18 mouse cellular contexts compared by ENCODE assay signal in the genomic region with DNA sequence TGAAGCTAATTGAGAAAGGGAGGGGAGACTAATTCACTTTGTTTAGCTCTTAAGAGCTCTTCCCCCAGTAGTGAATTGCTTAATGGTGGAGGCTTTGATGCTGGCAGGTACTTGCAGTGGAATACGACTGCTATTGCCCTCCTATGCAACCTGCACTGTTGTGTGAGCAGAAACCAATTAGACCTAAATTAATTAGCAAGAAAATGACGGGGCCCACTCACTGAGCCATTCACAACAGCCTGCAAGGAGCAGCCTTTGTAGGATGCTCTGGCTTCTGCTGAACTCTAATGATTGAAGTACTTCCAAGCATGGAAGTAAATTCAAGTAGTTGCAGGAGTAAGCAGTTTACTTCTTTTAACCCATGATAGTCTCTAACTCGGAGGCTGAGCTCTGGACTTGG.
"Had no signal": no experiment of that assay in that cellular context is flagged by ENCODE, and none has a peak within 500 bp of the region (broad histone marks: within the 10 kb centered on the region; RNA-seq: fewer than 3 reads in every experiment).

No protein-coding gene starts in this region.

- ATAC-seq: liver, postnatal 0 days; midbrain, embryonic 15.5 days had no signal

- DNase-seq: kidney, adult 9 months; kidney, postnatal 36 days; liver, embryonic 13.5 days; liver, postnatal 0 days; lung, postnatal 14 days; right cerebral cortex, postnatal 4 days; spleen, adult 18-20 months; thymus, adult 18-20 months; thymus, postnatal 14 days had no signal

- H3K27me3 ChIP-seq: limb, embryonic 15.5 days; lung, embryonic 15.5 days; midbrain, embryonic 15.5 days; neural tube, embryonic 13.5 days had no signal

- H3K9me3 ChIP-seq: limb, embryonic 15.5 days; liver, embryonic 13.5 days; lung, embryonic 15.5 days; megakaryocyte, embryonic 14.5 days; midbrain, embryonic 15.5 days; neural tube, embryonic 13.5 days had no signal

- H3K4me2 ChIP-seq: limb, embryonic 15.5 days; liver, embryonic 13.5 days; lung, embryonic 15.5 days; midbrain, embryonic 11.5 days; midbrain, embryonic 15.5 days; neural tube, embryonic 13.5 days had no signal

- H3K27ac ChIP-seq: kidney, postnatal 0 days; layer of hippocampus, adult 2 months; limb, embryonic 15.5 days; liver, embryonic 13.5 days; lung, embryonic 15.5 days; macrophage; midbrain, embryonic 15.5 days; neural tube, embryonic 13.5 days had no signal

- H3K4me3 ChIP-seq: layer of hippocampus, adult 2 months; limb, embryonic 15.5 days; liver, embryonic 13.5 days; lung, embryonic 15.5 days; megakaryocyte, embryonic 14.5 days; midbrain, embryonic 15.5 days; neural tube, embryonic 13.5 days had no signal

- H3K36me3 ChIP-seq: limb, embryonic 15.5 days; liver, embryonic 13.5 days; lung, embryonic 15.5 days; midbrain, embryonic 15.5 days; neural tube, embryonic 13.5 days had no signal

- H3K9ac ChIP-seq: limb, embryonic 15.5 days; liver, embryonic 13.5 days; liver, postnatal 0 days; lung, embryonic 15.5 days; midbrain, embryonic 15.5 days; neural tube, embryonic 13.5 days had no signal
